Mouse (Mus musculus) olfactory bulb, adult 2 months (tissue): ENCODE data around the gene Men1. TPM values are rescaled to one million over a fixed set of nuclear protein-coding genes. Genes with fewer than 3 reads are reported as not detected.

ENCODE experiments used
- H3K27ac ChIP-seq: fragments of 200-500 bp; 2 replicates; pipeline ENCODE4 v1.5.1; 2012; ENCODE audit warnings: low read depth, low read length; ENCODE audit not compliant: insufficient read depth
- H3K4me1 ChIP-seq: fragments of 200-500 bp; 2 replicates; pipeline ENCODE4 v1.6.1; 2012; ENCODE audit warnings: low read length; ENCODE audit not compliant: control insufficient read depth, insufficient read depth
- H3K4me3 ChIP-seq: fragments of 200-500 bp; 2 replicates; pipeline ENCODE4 v1.5.1; 2012; ENCODE audit warnings: mild to moderate bottlenecking, low read depth, low read length, moderate library complexity; ENCODE audit not compliant: insufficient read depth
- CTCF ChIP-seq: fragments of 200-500 bp; IDR thresholded peaks from 2 replicates; pipeline ENCODE4 v1.5.1; 2012; ENCODE audit warnings: low read depth, mild to moderate bottlenecking, low read length, moderate library complexity; ENCODE audit not compliant: insufficient read depth
- POLR2A ChIP-seq: fragments of 200-500 bp; IDR thresholded peaks from 2 replicates; pipeline ENCODE4 v1.6.1; 2012; ENCODE audit warnings: mild to moderate bottlenecking, low read depth, low read length, moderate library complexity; ENCODE audit not compliant: insufficient read depth
- WGBS: fragments of 180-500 bp; shearing (Covaris S2); methylation state at CpG from one replicate; pipeline ENCODE4 v1.1.7; 2018; 5-methylcytosine and 5-hydroxymethylcytosine counted together
- polyA plus RNA-seq: library from polyadenylated mRNA; stranded (reverse); fragments of >200 nt; gene quantifications from 2 replicates; pipeline ENCODE4 v1.2.4, GENCODE M21; 2012; ENCODE audit warnings: low replicate concordance; ENCODE audit not compliant: missing spikeins, insufficient read depth, insufficient read length

Gene Men1
- polyA plus RNA-seq, 1 experiment: not detected

DNA sequence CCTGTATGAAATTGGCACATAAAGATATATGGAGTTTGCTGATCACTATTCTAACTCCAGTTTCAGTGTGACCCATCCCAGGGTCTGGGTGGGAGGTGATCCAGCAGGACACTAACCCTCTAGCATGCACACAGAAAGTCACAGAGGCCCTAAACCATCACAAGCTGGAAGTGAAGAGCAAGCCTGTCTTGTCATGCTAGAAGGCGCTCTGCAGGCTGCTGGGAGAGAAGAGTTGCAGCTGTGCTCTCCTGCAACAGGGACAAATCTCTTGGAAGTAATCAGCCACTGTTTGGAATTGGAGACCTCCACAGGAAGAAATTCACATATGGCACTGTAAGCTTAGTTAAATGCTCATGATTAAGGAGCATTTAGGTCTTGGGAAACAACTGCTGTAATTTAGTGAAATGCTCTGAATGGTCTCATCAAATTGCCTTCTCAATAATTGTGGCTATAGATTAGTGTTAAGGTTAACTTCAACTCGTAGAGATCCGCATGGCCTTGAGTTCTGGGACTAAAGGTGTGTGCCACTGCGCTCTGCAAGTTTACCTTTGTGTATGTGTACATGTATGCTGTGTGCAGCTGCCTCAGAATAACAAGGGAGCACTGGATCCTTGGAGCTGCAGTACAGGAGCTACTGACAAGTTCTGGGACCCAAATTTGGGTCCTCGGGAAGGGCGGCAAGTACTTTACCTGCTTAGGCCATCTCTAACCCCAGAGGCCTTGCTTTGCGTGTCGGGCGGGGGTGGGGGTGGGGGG lies 45.8 kb downstream of the Men1 start:
- TF ChIP-seq POLR2A (no peak), CTCF (no peak)
- Histone ChIP-seq H3K4me1 (peaks cover 31% of the 10 kb centered on the region), H3K4me3 (no peak overlapping the region), H3K27ac (no peak overlapping the region)
- 86% methylated on average over 9 of the region's 9 CpGs for WGBS

GRCm38 (mm10) chr19:6381238-6381637 lies 46.5 kb downstream of the Men1 start:
- TF ChIP-seq POLR2A (no peak), CTCF (no peak)
- Histone ChIP-seq H3K4me1 (peaks cover 29% of the 10 kb centered on the region), H3K27ac (no peak overlapping the region), H3K4me3 (no peak overlapping the region)
- 95% methylated on average over 5 of the region's 5 CpGs for WGBS

GRCm38 (mm10) chr19:6382323-6382924 lies 47.6 kb downstream of the Men1 start:
- WGBS: 73% methylated on average over 4 of the region's 4 CpGs

DNA sequence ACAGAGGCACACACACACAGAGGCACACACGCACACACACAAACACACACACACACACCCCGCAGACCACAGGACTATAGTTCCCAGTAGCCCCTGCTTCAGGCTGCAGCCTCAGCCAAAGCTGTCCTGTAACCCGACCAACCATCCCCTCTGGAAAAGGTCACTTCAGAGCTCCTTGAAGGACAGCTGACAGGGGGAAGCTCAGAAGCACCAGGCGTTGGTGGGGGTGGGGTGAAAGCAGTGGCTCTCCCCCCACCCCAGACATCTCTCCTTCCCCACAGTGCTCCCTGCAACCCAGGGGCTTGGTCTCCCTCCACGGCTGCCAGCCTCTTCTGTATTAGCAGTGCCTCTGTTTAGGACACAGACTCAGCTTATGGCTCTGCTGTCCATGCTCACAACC lies 48.7 kb downstream of the Men1 start:
- H3K4me1 ChIP-seq: peaks cover 24% of the 10 kb centered on the region
- peak overlapping the region; percentile 23 for H3K27ac ChIP-seq
- no peak overlapping the region for H3K4me3 ChIP-seq
- WGBS: 47% methylated on average over 5 of the region's 5 CpGs
- TF ChIP-seq CTCF: no peak
- no peak for TF ChIP-seq POLR2A

More at GRCm38 (mm10) chr19:6382323-6382924, 47.6 kb downstream of the Men1 start:
- no peak overlapping the region for H3K4me3 ChIP-seq
- peaks cover 27% of the 10 kb centered on the region for H3K4me1 ChIP-seq
- TF ChIP-seq CTCF (no peak), POLR2A (no peak)
- no peak overlapping the region for H3K27ac ChIP-seq

DNA sequence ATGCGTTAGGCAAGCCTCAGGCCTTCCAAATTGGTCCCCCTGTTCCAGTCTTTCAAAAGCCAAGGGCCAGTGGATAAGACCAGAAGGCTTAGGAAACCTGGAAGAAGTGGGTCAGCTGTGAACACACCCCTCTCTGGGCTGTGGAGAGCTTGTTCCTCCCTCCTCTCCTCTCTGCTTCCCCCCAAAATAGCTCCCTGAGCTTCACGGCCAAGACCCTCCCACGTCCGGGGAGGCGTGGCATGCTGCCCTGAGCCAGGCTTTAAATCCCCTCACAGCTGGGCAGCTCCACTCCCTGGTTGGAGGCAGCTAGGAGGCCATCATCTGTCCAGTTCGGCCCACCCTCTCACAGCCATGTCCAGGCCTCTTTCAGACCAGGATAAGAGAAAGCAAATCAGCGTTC lies 49.3 kb downstream of the Men1 start, which contains the start of gene Pygm:
Pygm (plus strand) TSS at position 272 of the 400 bp plus-strand sequence.
- H3K4me3 ChIP-seq: peak within 1 kb of the TSS; percentile 8; the same call in 1 of the 2 replicates
- peaks cover 24% of the 10 kb centered on the region for H3K4me1 ChIP-seq
- TF ChIP-seq CTCF: no peak
- TF ChIP-seq POLR2A: no peak
- WGBS: 28% methylated on average over 7 of the region's 7 CpGs
- peak within 1 kb of the TSS; percentile 61 for H3K27ac ChIP-seq

- Histone ChIP-seq H3K4me3 (peak overlapping the region; percentile 8; the same call in 1 of the 2 replicates), H3K4me1 (peaks cover 31% of the 10 kb centered on the region), H3K27ac (peak overlapping the region; percentile 61; the same call in 1 of the 2 replicates)
- TF ChIP-seq POLR2A (no peak), CTCF (no peak)
- WGBS: 80% methylated on average over 11 of the region's 11 CpGs
These were observed 50.2 kb downstream of the Men1 start for GRCm38 (mm10) chr19:6384954-6385353.

- no peak overlapping the region for H3K27ac ChIP-seq
- H3K4me3 ChIP-seq: no peak overlapping the region
- no peak for TF ChIP-seq POLR2A
- no peak for TF ChIP-seq CTCF
- 91% methylated on average over 5 of the region's 5 CpGs for WGBS
- H3K4me1 ChIP-seq: peaks cover 31% of the 10 kb centered on the region
These were observed 50.6 kb downstream of the Men1 start for GRCm38 (mm10) chr19:6385419-6385818.

DNA sequence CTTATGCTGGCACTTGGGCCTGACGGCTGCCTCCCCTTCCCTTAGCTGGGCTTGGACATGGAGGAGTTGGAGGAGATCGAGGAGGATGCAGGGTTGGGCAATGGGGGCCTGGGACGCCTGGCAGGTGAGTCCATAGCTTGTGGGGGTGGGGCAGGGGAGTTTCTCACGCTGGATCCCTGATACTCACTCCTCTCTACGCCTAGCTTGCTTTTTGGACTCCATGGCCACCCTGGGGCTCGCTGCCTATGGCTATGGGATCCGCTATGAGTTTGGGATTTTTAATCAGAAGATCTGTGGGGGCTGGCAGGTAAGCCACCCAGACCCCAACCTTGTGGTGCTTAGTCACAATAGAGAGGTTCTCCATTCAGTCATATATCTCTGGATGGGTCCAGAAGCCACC lies 51.0 kb downstream of the Men1 start:
- Histone ChIP-seq H3K4me1 (peaks cover 31% of the 10 kb centered on the region), H3K4me3 (no peak overlapping the region), H3K27ac (no peak overlapping the region)
- WGBS: 95% methylated on average over 7 of the region's 7 CpGs
- TF ChIP-seq POLR2A: no peak

DNA sequence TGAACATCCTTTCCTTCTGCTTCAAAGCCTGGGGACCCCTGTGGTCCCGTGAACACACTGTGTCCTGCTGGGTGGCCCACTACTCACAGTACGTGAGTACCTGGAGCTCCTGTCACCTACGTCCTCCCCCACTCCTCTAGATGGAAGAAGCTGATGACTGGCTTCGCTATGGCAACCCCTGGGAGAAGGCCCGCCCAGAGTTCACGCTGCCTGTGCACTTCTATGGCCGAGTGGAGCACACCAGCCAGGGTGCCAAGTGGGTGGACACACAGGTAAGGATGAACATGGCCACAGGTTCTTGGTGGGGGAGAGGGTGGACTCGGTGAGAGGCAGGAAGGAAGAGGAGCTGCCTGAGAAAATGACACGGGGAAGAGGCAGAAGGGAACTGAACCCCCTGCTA lies 51.5 kb downstream of the Men1 start:
- peaks cover 31% of the 10 kb centered on the region for H3K4me1 ChIP-seq
- no peak overlapping the region for H3K4me3 ChIP-seq
- TF ChIP-seq CTCF (no peak), POLR2A (no peak)
- no peak overlapping the region for H3K27ac ChIP-seq
- 89% methylated on average over 9 of the region's 9 CpGs for WGBS
